Mouse (Mus musculus): Measurements from ENCODE around the gene Phf1. TPM values are rescaled to one million over a fixed set of nuclear protein-coding genes. Genes with fewer than 3 reads are reported as not detected.

The Phf1 gene
- polyA plus RNA-seq, 1 experiment from 2014 or later: 7.5 TPM

DNA sequence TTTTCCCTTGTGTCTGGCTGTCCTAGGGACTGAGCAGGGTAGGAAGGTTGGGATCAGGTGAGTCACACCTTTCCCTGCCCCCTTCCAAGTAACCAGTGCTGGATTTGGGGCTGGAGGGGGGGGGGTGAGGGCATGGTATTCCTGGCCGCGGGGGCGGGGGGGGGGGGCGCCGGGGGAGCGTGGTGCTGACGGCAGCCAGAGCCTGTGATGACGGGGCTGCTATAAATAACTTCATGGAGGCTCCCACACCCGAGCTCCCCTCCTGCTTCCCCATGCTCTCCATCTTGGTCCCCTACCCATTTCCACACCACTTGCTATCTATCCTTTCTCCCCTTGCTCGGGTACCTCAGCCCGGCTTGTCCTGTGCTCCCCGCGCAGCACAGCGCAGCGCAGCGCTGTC lies 20.9 kb downstream of the Phf1 start:
- no peaks in the 10 kb centered on the region for H3K27me3 ChIP-seq (ENCODE audit: control insufficient read depth, insufficient read depth, low read length)
- peak overlapping the region; percentile 18 for H3K4me3 ChIP-seq (ENCODE audit: low read length)
- H3K9ac ChIP-seq (ENCODE audit: low read length): peak overlapping the region; percentile 50
- ATAC-seq (replicated peaks; ENCODE audit: extremely low read depth, insufficient read depth, low FRiP score): peak; percentile 37
- WGBS: 7% methylated on average over 11 of the region's 16 CpGs
- H3K27ac ChIP-seq (ENCODE audit: low read length): peak overlapping the region; percentile 87
- peak overlapping the region; percentile 48 for H3K4me2 ChIP-seq (ENCODE audit: low read depth, low read length)
- H3K9me3 ChIP-seq (replicated peaks; ENCODE audit: control insufficient read depth, low read length): no peaks in the 10 kb centered on the region
- H3K4me1 ChIP-seq (ENCODE audit: control insufficient read depth, insufficient read depth, low read length): peaks cover 43% of the 10 kb centered on the region
- peaks cover 11% of the 10 kb centered on the region for H3K36me3 ChIP-seq (ENCODE audit: control insufficient read depth, insufficient read depth)

DNA sequence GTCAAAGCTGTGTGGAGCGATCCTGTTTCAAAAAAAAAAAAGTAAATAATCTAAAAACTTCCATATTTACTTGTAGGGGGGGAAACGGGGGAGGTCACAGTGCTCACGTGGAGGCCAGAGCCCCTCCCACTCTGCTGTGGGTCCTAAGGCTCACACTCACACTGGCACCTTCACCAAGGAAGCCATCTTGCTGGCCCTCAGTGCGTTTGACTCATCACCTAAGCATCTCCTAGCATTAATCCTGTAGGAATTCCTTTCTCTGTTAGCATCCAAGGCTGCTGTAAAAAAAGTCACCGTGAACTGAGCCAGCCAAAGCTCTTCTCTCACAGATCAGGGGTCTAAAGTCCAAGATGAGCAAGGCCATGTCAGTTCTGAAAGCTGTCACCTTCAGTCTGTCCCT lies 23.5 kb downstream of the Phf1 start:
- no peak overlapping the region for H3K27ac ChIP-seq (ENCODE audit: low read length)
- 66% methylated on average over 5 of the region's 5 CpGs for WGBS

DNA sequence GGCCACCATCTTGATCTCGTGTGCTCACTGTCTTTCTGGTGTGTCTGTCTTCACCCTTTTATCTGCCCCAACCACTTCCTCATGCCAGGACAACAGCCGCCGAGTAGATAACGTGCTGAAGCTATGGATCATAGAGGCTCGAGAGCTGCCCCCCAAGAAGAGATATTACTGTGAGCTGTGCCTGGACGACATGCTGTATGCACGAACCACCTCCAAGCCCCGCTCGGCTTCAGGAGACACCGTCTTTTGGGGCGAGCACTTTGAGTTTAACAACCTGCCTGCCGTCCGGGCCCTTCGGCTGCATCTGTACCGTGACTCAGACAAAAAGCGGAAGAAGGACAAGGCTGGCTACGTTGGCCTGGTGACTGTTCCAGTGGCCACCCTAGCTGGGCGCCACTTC lies 24.0 kb downstream of the Phf1 start:
- Histone ChIP-seq H3K9me3 (replicated peaks; ENCODE audit: control insufficient read depth, low read length) (no peaks in the 10 kb centered on the region), H3K4me2 (ENCODE audit: low read depth, low read length) (no peak overlapping the region), H3K27me3 (ENCODE audit: control insufficient read depth, insufficient read depth, low read length) (no peaks in the 10 kb centered on the region), H3K4me1 (ENCODE audit: control insufficient read depth, insufficient read depth, low read length) (peaks cover 21% of the 10 kb centered on the region), H3K9ac (ENCODE audit: low read length) (no peak overlapping the region), H3K27ac (ENCODE audit: low read length) (no peak overlapping the region), H3K4me3 (ENCODE audit: low read length) (no peak overlapping the region), H3K36me3 (ENCODE audit: control insufficient read depth, insufficient read depth) (peaks cover 21% of the 10 kb centered on the region)
- no peak for ATAC-seq (replicated peaks; ENCODE audit: extremely low read depth, insufficient read depth, low FRiP score)
- 67% methylated on average over 18 of the region's 18 CpGs for WGBS

More for the DNA sequence above, 23.5 kb downstream of the Phf1 start:
- ATAC-seq (replicated peaks; ENCODE audit: extremely low read depth, insufficient read depth, low FRiP score): no peak
- Histone ChIP-seq H3K4me1 (ENCODE audit: control insufficient read depth, insufficient read depth, low read length) (peaks cover 25% of the 10 kb centered on the region), H3K9ac (ENCODE audit: low read length) (no peak overlapping the region), H3K27me3 (ENCODE audit: control insufficient read depth, insufficient read depth, low read length) (no peaks in the 10 kb centered on the region), H3K4me2 (ENCODE audit: low read depth, low read length) (no peak overlapping the region), H3K36me3 (ENCODE audit: control insufficient read depth, insufficient read depth) (peaks cover 18% of the 10 kb centered on the region), H3K9me3 (replicated peaks; ENCODE audit: control insufficient read depth, low read length) (no peaks in the 10 kb centered on the region), H3K4me3 (ENCODE audit: low read length) (no peak overlapping the region)

DNA sequence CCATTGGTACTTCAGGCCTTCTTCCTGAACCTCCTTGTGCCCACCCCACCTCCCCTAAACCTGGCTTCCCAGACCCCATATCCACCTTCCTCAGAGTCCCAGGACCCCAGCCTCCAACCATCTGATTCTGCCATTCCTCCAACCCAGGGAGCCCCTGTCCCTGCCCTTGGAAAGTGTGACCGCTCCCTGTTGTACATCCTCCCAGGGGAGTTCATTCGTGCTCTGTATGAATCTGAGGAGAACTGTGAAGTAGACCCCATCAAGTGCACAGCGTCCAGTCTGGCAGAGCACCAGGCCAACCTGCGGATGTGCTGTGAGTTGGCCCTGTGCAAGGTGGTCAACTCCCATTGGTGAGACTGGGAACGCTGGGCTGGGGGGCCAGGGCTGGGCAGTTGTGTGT lies 25.0 kb downstream of the Phf1 start:
- 91% methylated on average over 5 of the region's 5 CpGs for WGBS
- H3K9me3 ChIP-seq (replicated peaks; ENCODE audit: control insufficient read depth, low read length): no peaks in the 10 kb centered on the region
- H3K4me1 ChIP-seq (ENCODE audit: control insufficient read depth, insufficient read depth, low read length): peaks cover 11% of the 10 kb centered on the region
- peaks cover 25% of the 10 kb centered on the region for H3K36me3 ChIP-seq (ENCODE audit: control insufficient read depth, insufficient read depth)
- H3K9ac ChIP-seq (ENCODE audit: low read length): no peak overlapping the region
- no peaks in the 10 kb centered on the region for H3K27me3 ChIP-seq (ENCODE audit: control insufficient read depth, insufficient read depth, low read length)
- ATAC-seq (replicated peaks; ENCODE audit: extremely low read depth, insufficient read depth, low FRiP score): no peak
- H3K27ac ChIP-seq (ENCODE audit: low read length): no peak overlapping the region
- no peak overlapping the region for H3K4me3 ChIP-seq (ENCODE audit: low read length)
- no peak overlapping the region for H3K4me2 ChIP-seq (ENCODE audit: low read depth, low read length)

DNA sequence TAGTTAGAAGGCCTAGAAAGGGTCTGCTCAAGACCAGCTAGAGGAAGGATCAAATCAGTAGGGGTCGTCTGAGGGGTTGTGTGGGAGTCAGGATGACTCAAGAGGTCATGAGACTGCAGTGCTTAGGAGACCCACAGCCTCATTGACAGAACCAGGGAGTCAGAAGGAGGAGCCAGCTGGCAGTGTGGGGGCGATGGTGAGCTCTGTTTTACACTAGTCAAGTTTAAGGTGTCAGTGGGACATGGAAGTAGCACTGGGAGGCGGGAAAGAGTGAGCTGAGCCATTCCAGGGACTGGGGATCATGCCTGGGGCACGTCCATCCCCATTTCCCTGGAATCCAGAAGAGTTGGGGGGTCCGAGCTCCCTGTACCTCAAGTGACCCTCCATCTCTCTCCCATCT lies 26.0 kb downstream of the Phf1 start:
- H3K4me1 ChIP-seq (ENCODE audit: control insufficient read depth, insufficient read depth, low read length): peaks cover 2% of the 10 kb centered on the region

DNA sequence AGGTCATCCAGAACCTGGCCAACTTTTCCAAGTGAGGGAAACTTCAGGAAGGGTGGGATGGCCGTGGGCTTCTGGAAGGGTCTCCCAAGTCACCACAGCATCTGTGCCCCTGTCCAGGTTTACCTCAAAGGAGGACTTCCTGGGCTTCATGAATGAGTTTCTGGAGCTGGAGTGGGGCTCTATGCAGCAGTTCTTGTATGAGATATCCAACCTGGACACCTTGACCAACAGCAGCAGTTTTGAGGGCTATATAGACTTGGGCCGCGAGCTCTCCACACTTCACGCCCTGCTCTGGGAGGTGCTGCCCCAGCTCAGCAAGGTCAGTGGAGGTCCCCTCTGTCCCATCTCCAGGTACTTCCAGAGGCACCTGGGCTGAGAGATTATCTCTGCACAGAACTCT lies 27.0 kb downstream of the Phf1 start:
- Histone ChIP-seq H3K27me3 (ENCODE audit: control insufficient read depth, insufficient read depth, low read length) (no peaks in the 10 kb centered on the region), H3K9me3 (replicated peaks; ENCODE audit: control insufficient read depth, low read length) (no peaks in the 10 kb centered on the region), H3K4me3 (ENCODE audit: low read length) (no peak overlapping the region), H3K36me3 (ENCODE audit: control insufficient read depth, insufficient read depth) (peaks cover 25% of the 10 kb centered on the region), H3K4me2 (ENCODE audit: low read depth, low read length) (no peak overlapping the region), H3K9ac (ENCODE audit: low read length) (no peak overlapping the region), H3K27ac (ENCODE audit: low read length) (no peak overlapping the region), H3K4me1 (ENCODE audit: control insufficient read depth, insufficient read depth, low read length) (no peaks in the 10 kb centered on the region)
- 91% methylated on average over 4 of the region's 4 CpGs for WGBS
- no peak for ATAC-seq (replicated peaks; ENCODE audit: extremely low read depth, insufficient read depth, low FRiP score)

More for the DNA sequence above, 26.0 kb downstream of the Phf1 start:
- 58% methylated on average over 5 of the region's 5 CpGs for WGBS
- Histone ChIP-seq H3K4me2 (ENCODE audit: low read depth, low read length) (no peak overlapping the region), H3K36me3 (ENCODE audit: control insufficient read depth, insufficient read depth) (peaks cover 25% of the 10 kb centered on the region), H3K4me3 (ENCODE audit: low read length) (no peak overlapping the region), H3K27ac (ENCODE audit: low read length) (no peak overlapping the region), H3K9me3 (replicated peaks; ENCODE audit: control insufficient read depth, low read length) (no peaks in the 10 kb centered on the region), H3K27me3 (ENCODE audit: control insufficient read depth, insufficient read depth, low read length) (no peaks in the 10 kb centered on the region), H3K9ac (ENCODE audit: low read length) (no peak overlapping the region)
- no peak for ATAC-seq (replicated peaks; ENCODE audit: extremely low read depth, insufficient read depth, low FRiP score)

DNA sequence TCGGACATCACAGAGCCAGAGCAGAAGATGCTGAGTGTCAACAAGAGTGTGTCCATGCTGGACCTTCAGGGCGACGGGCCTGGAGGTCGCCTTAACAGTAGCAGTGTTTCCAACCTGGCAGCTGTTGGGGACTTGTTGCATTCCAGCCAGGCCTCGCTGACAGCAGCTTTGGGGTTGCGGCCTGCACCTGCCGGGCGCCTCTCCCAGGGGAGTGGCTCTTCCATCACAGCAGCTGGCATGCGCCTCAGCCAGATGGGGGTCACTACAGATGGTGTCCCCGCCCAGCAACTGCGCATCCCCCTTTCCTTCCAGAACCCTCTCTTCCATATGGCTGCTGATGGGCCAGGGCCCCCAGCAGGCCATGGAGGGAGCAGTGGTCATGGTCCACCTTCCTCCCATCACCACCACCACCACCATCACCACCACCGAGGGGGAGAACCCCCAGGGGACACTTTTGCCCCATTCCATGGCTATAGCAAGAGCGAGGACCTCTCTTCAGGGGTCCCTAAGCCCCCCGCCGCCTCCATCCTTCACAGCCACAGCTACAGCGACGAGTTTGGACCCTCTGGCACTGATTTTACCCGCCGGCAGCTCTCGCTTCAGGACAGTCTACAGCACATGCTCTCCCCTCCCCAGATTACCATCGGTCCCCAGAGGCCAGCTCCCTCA lies 28.9 kb downstream of the Phf1 start:
- WGBS: 87% methylated on average over 21 of the region's 21 CpGs
- Histone ChIP-seq H3K27ac (ENCODE audit: low read length) (no peak overlapping the region), H3K36me3 (ENCODE audit: control insufficient read depth, insufficient read depth) (peaks cover 25% of the 10 kb centered on the region), H3K27me3 (ENCODE audit: control insufficient read depth, insufficient read depth, low read length) (no peaks in the 10 kb centered on the region), H3K4me2 (ENCODE audit: low read depth, low read length) (no peak overlapping the region), H3K4me1 (ENCODE audit: control insufficient read depth, insufficient read depth, low read length) (no peaks in the 10 kb centered on the region), H3K4me3 (ENCODE audit: low read length) (no peak overlapping the region), H3K9ac (ENCODE audit: low read length) (no peak overlapping the region), H3K9me3 (replicated peaks; ENCODE audit: control insufficient read depth, low read length) (no peaks in the 10 kb centered on the region)
- no peak for ATAC-seq (replicated peaks; ENCODE audit: extremely low read depth, insufficient read depth, low FRiP score)

DNA sequence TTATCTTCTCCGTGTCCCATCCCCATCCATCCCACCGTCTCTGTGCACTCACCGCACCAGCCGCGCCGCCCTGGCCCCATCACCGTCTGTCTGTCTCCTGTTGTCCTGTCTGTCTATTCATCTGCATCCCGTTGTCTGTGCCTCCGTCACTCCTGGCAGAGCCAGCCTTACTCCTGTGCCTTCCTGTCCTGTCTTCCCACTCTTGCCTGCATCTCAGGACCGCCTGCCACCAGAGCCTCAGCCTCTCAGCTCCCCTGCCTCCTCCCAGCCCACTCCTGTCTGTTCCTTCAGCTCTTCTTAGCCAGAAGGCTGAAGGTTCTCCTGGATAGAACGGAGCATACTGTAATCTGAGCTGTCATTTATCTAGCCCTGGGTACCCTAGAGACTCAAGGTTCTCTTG lies 34.1 kb downstream of the Phf1 start:
- Histone ChIP-seq H3K4me2 (ENCODE audit: low read depth, low read length) (no peak overlapping the region), H3K4me1 (ENCODE audit: control insufficient read depth, insufficient read depth, low read length) (peaks cover 3% of the 10 kb centered on the region), H3K27ac (ENCODE audit: low read length) (no peak overlapping the region), H3K4me3 (ENCODE audit: low read length) (no peak overlapping the region), H3K9ac (ENCODE audit: low read length) (no peak overlapping the region), H3K9me3 (replicated peaks; ENCODE audit: control insufficient read depth, low read length) (no peaks in the 10 kb centered on the region), H3K36me3 (ENCODE audit: control insufficient read depth, insufficient read depth) (peaks cover 6% of the 10 kb centered on the region), H3K27me3 (ENCODE audit: control insufficient read depth, insufficient read depth, low read length) (no peaks in the 10 kb centered on the region)
- no peak for ATAC-seq (replicated peaks; ENCODE audit: extremely low read depth, insufficient read depth, low FRiP score)
- 83% methylated on average over 11 of the region's 11 CpGs for WGBS

DNA sequence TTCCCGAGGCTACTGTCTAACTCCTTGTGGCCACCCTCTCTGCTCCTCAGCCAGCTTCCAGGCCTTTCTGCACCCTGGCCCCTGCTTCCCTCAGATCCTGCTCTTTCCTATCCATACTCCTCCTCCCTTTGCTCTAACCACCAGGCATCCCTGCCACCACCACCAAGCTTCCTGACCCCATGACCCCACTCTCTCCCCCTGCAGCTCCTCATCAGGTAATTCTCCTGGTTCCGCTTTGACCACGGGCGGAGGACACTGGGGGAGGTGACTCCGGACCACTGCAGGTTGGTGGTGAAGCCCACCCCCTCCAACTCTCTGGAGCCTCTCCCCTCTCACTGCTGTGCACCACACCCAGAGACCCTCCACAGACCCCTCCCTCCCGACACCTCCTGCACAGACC lies 34.6 kb downstream of the Phf1 start:
- H3K9me3 ChIP-seq (replicated peaks; ENCODE audit: control insufficient read depth, low read length): no peaks in the 10 kb centered on the region
- H3K4me3 ChIP-seq (ENCODE audit: low read length): no peak overlapping the region
- H3K9ac ChIP-seq (ENCODE audit: low read length): no peak overlapping the region
- peaks cover 6% of the 10 kb centered on the region for H3K4me1 ChIP-seq (ENCODE audit: control insufficient read depth, insufficient read depth, low read length)
- WGBS: 88% methylated on average over 6 of the region's 6 CpGs
- no peak for ATAC-seq (replicated peaks; ENCODE audit: extremely low read depth, insufficient read depth, low FRiP score)
- no peaks in the 10 kb centered on the region for H3K27me3 ChIP-seq (ENCODE audit: control insufficient read depth, insufficient read depth, low read length)
- H3K27ac ChIP-seq (ENCODE audit: low read length): no peak overlapping the region
- H3K4me2 ChIP-seq (ENCODE audit: low read depth, low read length): no peak overlapping the region
- H3K36me3 ChIP-seq (ENCODE audit: control insufficient read depth, insufficient read depth): peaks cover 3% of the 10 kb centered on the region
